Mouse (Mus musculus) midbrain, embryonic 14.5 days (tissue): Measurements from ENCODE around the gene Gm36176. TPM values are rescaled to one million over a fixed set of nuclear protein-coding genes. Genes with fewer than 3 reads are reported as not detected.

Experiments
- ATAC-seq: fragments of 200-750 bp; cut with Nextera tagmentation; 2 replicates; pipeline ENCODE4 v1.8.0; 2017; ENCODE audit warnings: moderate number of reproducible peaks, moderate library complexity; ENCODE audit not compliant: low FRiP score, low TSS enrichment
- DNase-seq: peaks from one replicate; pipeline ENCODE4 v3.0.0-alpha.2; 2015
- H3K27ac ChIP-seq: fragments of 300-500 bp; sonication (generic); replicated peaks from 2 replicates; pipeline ENCODE4 v1.5.1; 2014; ENCODE audit warnings: mild to moderate bottlenecking, low read depth, low read length, moderate library complexity
- H3K27me3 ChIP-seq: fragments of 300-500 bp; sonication (generic); 2 replicates; pipeline ENCODE4 v1.6.1; 2014; ENCODE audit warnings: low read length, control low read depth, mixed read lengths; ENCODE audit not compliant: control insufficient read depth, insufficient read depth
- H3K36me3 ChIP-seq: fragments of 300-500 bp; sonication (generic); 2 replicates; pipeline ENCODE4 v1.6.1; 2014; ENCODE audit warnings: low read length, control low read depth; ENCODE audit not compliant: control insufficient read depth, insufficient read depth
- H3K4me1 ChIP-seq: fragments of 300-500 bp; sonication (generic); 2 replicates; pipeline ENCODE4 v1.6.1; 2014; ENCODE audit warnings: mild to moderate bottlenecking, antibody characterized with exemption, low read length, control low read depth; ENCODE audit not compliant: control insufficient read depth, insufficient read depth
- H3K4me2 ChIP-seq: fragments of 300-500 bp; sonication (generic); 2 replicates; pipeline ENCODE4 v1.6.1; 2014; ENCODE audit warnings: mild to moderate bottlenecking, low read length, moderate library complexity
- H3K4me3 ChIP-seq: fragments of 300-500 bp; sonication (generic); replicated peaks from 2 replicates; pipeline ENCODE4 v1.5.1; 2014; ENCODE audit warnings: low read depth, low read length
- H3K9ac ChIP-seq: fragments of 300-500 bp; sonication (generic); replicated peaks from 2 replicates; pipeline ENCODE4 v1.6.1; 2014; ENCODE audit warnings: mild to moderate bottlenecking, low read length, moderate library complexity
- H3K9me3 ChIP-seq: fragments of 300-500 bp; sonication (generic); 2 replicates; pipeline ENCODE4 v1.6.1; 2016; ENCODE audit warnings: low read length, control low read depth, mixed read lengths; ENCODE audit not compliant: control insufficient read depth
- WGBS: fragments of 180-500 bp; shearing (Covaris S2); extraction: QIAGEN DNeasy Blood & Tissue Kit; methylation state at CpG from one replicate; pipeline ENCODE4 v1.1.7; 2014; 5-methylcytosine and 5-hydroxymethylcytosine counted together
- polyA plus RNA-seq: library from polyadenylated mRNA; unstranded; fragments of >200 nt; fragmentation: Nextera tagmentation; extraction: Ambion mirVana; gene quantifications from 2 replicates; pipeline ENCODE4 v1.2.1, GENCODE M21; 2014

Gene Gm36176
- polyA plus RNA-seq, 1 experiment from 2014 or later: not detected

- H3K27ac ChIP-seq: no peak overlapping the region
Measured at GRCm38 (mm10) chr10:77890987-77891565, 44.5 kb downstream of the Gm36176 start.

GRCm38 (mm10) chr10:77895562-77895961 is 49.0 kb downstream of the Gm36176 start:
- Histone ChIP-seq H3K4me2 (no peak overlapping the region), H3K4me1 (no peaks in the 10 kb centered on the region), H3K9me3 (no peaks in the 10 kb centered on the region), H3K27me3 (no peaks in the 10 kb centered on the region), H3K9ac (no peak overlapping the region), H3K4me3 (no peak overlapping the region), H3K27ac (no peak overlapping the region), H3K36me3 (no peaks in the 10 kb centered on the region)
- DNase-seq: peak; percentile 30
- 43% methylated on average over 5 of the region's 5 CpGs for WGBS
- no peak for ATAC-seq

More at GRCm38 (mm10) chr10:77890987-77891565, 44.5 kb downstream of the Gm36176 start:
- WGBS: 87% methylated on average over 8 of the region's 8 CpGs
- no peak overlapping the region for H3K4me2 ChIP-seq
- DNase-seq (no peak), ATAC-seq (no peak)
- H3K4me3 ChIP-seq: no peak overlapping the region
- H3K27me3 ChIP-seq: no peaks in the 10 kb centered on the region
- no peaks in the 10 kb centered on the region for H3K36me3 ChIP-seq
- H3K9me3 ChIP-seq: no peaks in the 10 kb centered on the region
- H3K4me1 ChIP-seq: no peaks in the 10 kb centered on the region
- H3K9ac ChIP-seq: no peak overlapping the region

Other genes starting within 250 kb of the Gm36176 start
- gene Sumo3, start 240.7 kb upstream of the Gm36176 start, polyA plus RNA-seq: 253 and 287 TPM in 2 replicates
- 16.3 TPM in 1 of 2 replicates, not detected in the other for gene Gm49325, start 240.6 kb upstream of the Gm36176 start, polyA plus RNA-seq
- 55.6 and 66.6 TPM in 2 replicates for gene Ube2g2, start 224.5 kb upstream of the Gm36176 start, polyA plus RNA-seq
- 0.88 and 1.3 TPM in 2 replicates for gene Tspear, start 160.2 kb upstream of the Gm36176 start, polyA plus RNA-seq
- gene Gm19402, start 156.0 kb upstream of the Gm36176 start, polyA plus RNA-seq: not detected in 2 replicates
- not detected in 2 replicates for gene Gm9508, start 149.6 kb upstream of the Gm36176 start, polyA plus RNA-seq
- not detected in 2 replicates for gene Gm10272, start 140.2 kb upstream of the Gm36176 start, polyA plus RNA-seq
- gene Gm10024, start 135.3 kb upstream of the Gm36176 start, polyA plus RNA-seq: not detected in 2 replicates
- not detected in 2 replicates for gene Gm10142, start 131.0 kb upstream of the Gm36176 start, polyA plus RNA-seq
- not detected in 2 replicates for gene Krtap12-1, start 126.2 kb upstream of the Gm36176 start, polyA plus RNA-seq
- gene Gm10100, start 120.3 kb upstream of the Gm36176 start, polyA plus RNA-seq: not detected in 2 replicates
- gene Gm18596, start 104.2 kb upstream of the Gm36176 start, polyA plus RNA-seq: not detected in 2 replicates
- not detected in 2 replicates for gene Gm9736, start 95.4 kb upstream of the Gm36176 start, polyA plus RNA-seq
- not detected in 2 replicates for gene Gm3233, start 87.1 kb upstream of the Gm36176 start, polyA plus RNA-seq
- gene Gm3238, start 75.5 kb upstream of the Gm36176 start, polyA plus RNA-seq: not detected in 2 replicates
- gene Gm7138, start 69.9 kb upstream of the Gm36176 start, polyA plus RNA-seq: not detected in 2 replicates
- gene Gm3250, start 64.3 kb upstream of the Gm36176 start, polyA plus RNA-seq: not detected in 2 replicates
- not detected in 2 replicates for gene Gm7137, start 58.6 kb upstream of the Gm36176 start, polyA plus RNA-seq
- not detected in 2 replicates for gene Gm9639, start 51.7 kb upstream of the Gm36176 start, polyA plus RNA-seq
- not detected in 2 replicates for gene Gm19668, start 47.7 kb upstream of the Gm36176 start, polyA plus RNA-seq
- not detected in 2 replicates for gene Gm9507, start 35.0 kb upstream of the Gm36176 start, polyA plus RNA-seq
- not detected in 2 replicates for gene Gm2696, start 32.1 kb upstream of the Gm36176 start, polyA plus RNA-seq
- not detected in 2 replicates for gene Krtap10-4, start 19.7 kb upstream of the Gm36176 start, polyA plus RNA-seq
- not detected in 2 replicates for gene Krtap10-10, start 10.9 kb upstream of the Gm36176 start, polyA plus RNA-seq
- gene Gm10318, start 6.1 kb downstream of the Gm36176 start, polyA plus RNA-seq: not detected in 2 replicates
- not detected in 2 replicates for gene Gm3285, start 15.2 kb downstream of the Gm36176 start, polyA plus RNA-seq
- gene Lrrc3, start 55.7 kb downstream of the Gm36176 start, polyA plus RNA-seq: 14.3 and 15.7 TPM in 2 replicates
- 3.6 TPM in 2 replicates for gene Trpm2, start 123.8 kb downstream of the Gm36176 start, polyA plus RNA-seq
- gene 1810043G02Rik, start 131.7 kb downstream of the Gm36176 start, polyA plus RNA-seq: 41.0 and 45.3 TPM in 2 replicates
- gene Pfkl, start 163.3 kb downstream of the Gm36176 start, polyA plus RNA-seq: 88.0 and 97.8 TPM in 2 replicates
- gene Dnmt3l, start 195.1 kb downstream of the Gm36176 start, polyA plus RNA-seq: not detected in 2 replicates
- 0.09 TPM in 1 of 2 replicates, not detected in the other for gene Aire, start 196.8 kb downstream of the Gm36176 start, polyA plus RNA-seq
- gene Icosl, start 222.5 kb downstream of the Gm36176 start, polyA plus RNA-seq: 0.50 and 0.71 TPM in 2 replicates